Mouse (Mus musculus): ENCODE measurements at regions not wholly inside any gene's neighbourhood (a gene's known extent, or its start where the extent isn't known, plus 50 kb on each side); places are given as distances from the start of the nearest gene placed in this dataset.

DNA sequence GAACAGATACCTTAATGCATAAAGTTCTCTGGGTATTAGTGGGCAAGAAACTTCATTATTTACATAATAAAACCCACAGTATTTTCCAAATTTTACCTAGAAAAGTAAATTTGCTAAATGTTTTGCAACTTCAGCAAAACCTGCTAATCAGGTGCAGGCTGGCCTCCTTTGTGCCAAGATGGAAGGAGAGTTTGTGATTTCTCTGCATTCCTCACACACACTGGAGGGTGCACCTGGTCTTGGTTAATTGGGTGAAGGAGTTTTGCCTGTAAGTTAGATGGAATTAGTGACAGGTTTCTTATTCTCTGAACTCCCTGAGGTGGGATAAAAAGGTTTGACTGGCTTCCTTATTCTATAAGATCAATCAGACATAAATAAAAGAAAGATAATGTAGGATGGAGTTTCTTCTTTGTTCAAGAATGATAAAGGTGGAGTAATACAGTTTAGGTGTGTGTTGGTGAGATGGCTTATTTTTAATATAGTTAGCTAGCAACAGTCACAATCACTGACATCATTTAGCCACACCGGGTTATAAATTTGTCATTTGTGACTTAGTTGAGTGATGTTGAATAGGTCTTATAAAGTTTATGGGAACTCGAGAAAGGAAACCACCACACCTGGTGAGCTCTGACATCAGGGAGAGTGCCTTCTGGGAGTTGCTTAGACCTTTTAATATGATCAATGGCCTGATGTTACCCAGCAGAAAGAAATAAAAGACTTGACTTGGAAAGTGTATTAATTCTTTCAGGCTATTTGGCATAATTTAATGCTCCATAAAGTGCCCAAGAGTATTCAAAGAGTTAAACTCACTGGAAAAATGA lies 1131.4 kb upstream of the Flrt2 start:
- Histone ChIP-seq H3K9ac (ENCODE audit: insufficient read depth, low read depth) (no peak overlapping the region), H3K79me2 (replicated peaks; ENCODE audit: control insufficient read depth, extremely low read depth, insufficient read depth, poor library complexity, severe bottlenecking) (no peaks in the 10 kb centered on the region), H3K4me3 (replicated peaks in 1 of 3; ENCODE audit: low read depth in 2 of 3, low read length in 2 of 3, poor library complexity in 1 of 3) (no peak overlapping the region), H3K27ac (ENCODE audit: insufficient read depth, low read depth) (no peak overlapping the region), H3K27me3 (replicated peaks) (no peaks in the 10 kb centered on the region), H3K4me2 (ENCODE audit: insufficient read depth, low read depth, poor library complexity, severe bottlenecking) (no peak overlapping the region), H3K9me3 (replicated peaks; ENCODE audit: low read length) (peaks cover 15% of the 10 kb centered on the region), H3K36me3 (replicated peaks in 1 of 2; ENCODE audit: control insufficient read depth in 1 of 2, insufficient read depth in 1 of 2, low read length in 1 of 2) (no peaks in the 10 kb centered on the region), H3K4me1 (ENCODE audit: control insufficient read depth in 1 of 2, insufficient read depth in 2 of 2) (no peaks in the 10 kb centered on the region)
- in situ Hi-C loops (cut with MboI; ENCODE audit: low pct_ligation_motif_present, low pct_unique_long_range_greater_than_20kb, low sequenced_read_pairs) (no loop called here), dilution Hi-C loops (cut with MboI; ENCODE audit: extremely low pct_ligation_motif_present, extremely low pct_unique_long_range_greater_than_20kb, low sequenced_read_pairs) (no loop called here)
- TF ChIP-seq UBTF (IDR thresholded peaks at IDR 0.05; ENCODE audit: low read depth, low read length) (no peak), ETS1 (conservative IDR thresholded peaks at IDR 0.05; ENCODE audit: low read depth, low read length) (no peak), JUN (IDR thresholded peaks at IDR 0.05; ENCODE audit: insufficient read depth, low read depth, low read length) (no peak), SMC3 (IDR thresholded peaks at IDR 0.05; ENCODE audit: low read depth, low read length) (no peak), E2F4 (IDR thresholded peaks at IDR 0.05; ENCODE audit: insufficient replicate concordance, low read depth, low read length) (no peak), SIN3A (IDR thresholded peaks at IDR 0.05; ENCODE audit: low read length) (no peak), KAT2A (IDR thresholded peaks at IDR 0.05; ENCODE audit: insufficient replicate concordance, low read length) (no peak)
- DNase-seq (ENCODE audit: extremely low read depth) = no peak

DNA sequence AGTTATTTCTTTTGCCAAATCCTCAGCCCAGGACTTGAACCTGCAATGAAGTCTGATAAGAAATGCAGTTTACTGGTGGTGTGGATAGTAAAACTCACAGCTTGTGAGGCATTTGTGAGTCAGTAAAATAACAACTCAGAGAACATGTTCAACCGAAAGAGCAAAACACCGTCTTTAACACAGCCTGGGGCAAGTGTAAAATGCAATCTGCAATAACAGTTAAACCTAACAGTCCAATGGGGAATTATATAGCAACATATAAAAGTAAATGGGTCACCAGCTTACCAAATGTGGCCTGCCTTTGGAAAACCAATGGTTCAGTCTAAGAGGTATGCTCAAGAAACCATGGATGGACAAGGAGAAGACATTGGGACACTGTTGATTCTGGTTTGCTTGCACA lies 1117.0 kb upstream of the Flrt2 start:
- Histone ChIP-seq H3K4me1 (ENCODE audit: control insufficient read depth in 1 of 2, insufficient read depth in 2 of 2) (no peaks in the 10 kb centered on the region), H3K9ac (ENCODE audit: insufficient read depth, low read depth) (no peak overlapping the region), H3K36me3 (replicated peaks in 1 of 2; ENCODE audit: control insufficient read depth in 1 of 2, insufficient read depth in 1 of 2, low read length in 1 of 2) (no peaks in the 10 kb centered on the region), H3K27ac (ENCODE audit: insufficient read depth, low read depth) (no peak overlapping the region), H3K27me3 (replicated peaks) (no peaks in the 10 kb centered on the region), H3K4me3 (replicated peaks in 1 of 3; ENCODE audit: low read depth in 2 of 3, low read length in 2 of 3, poor library complexity in 1 of 3) (no peak overlapping the region), H3K4me2 (ENCODE audit: insufficient read depth, low read depth, poor library complexity, severe bottlenecking) (no peak overlapping the region), H3K9me3 (replicated peaks; ENCODE audit: low read length) (peaks cover 13% of the 10 kb centered on the region), H3K79me2 (replicated peaks; ENCODE audit: control insufficient read depth, extremely low read depth, insufficient read depth, poor library complexity, severe bottlenecking) (no peaks in the 10 kb centered on the region)
- in situ Hi-C loops (cut with MboI; ENCODE audit: low pct_ligation_motif_present, low pct_unique_long_range_greater_than_20kb, low sequenced_read_pairs) = no loop called here
- dilution Hi-C loops (cut with MboI; ENCODE audit: extremely low pct_ligation_motif_present, extremely low pct_unique_long_range_greater_than_20kb, low sequenced_read_pairs) = no loop called here
- TF ChIP-seq MEF2A (IDR thresholded peaks at IDR 0.05; ENCODE audit: borderline replicate concordance, low read depth, low read length) (no peak), POLR2A (IDR thresholded peaks at IDR 0.05; ENCODE audit: low read depth, low read length) (no peak), ETS1 (conservative IDR thresholded peaks at IDR 0.05; ENCODE audit: low read depth, low read length) (no peak), UBTF (IDR thresholded peaks at IDR 0.05; ENCODE audit: low read depth, low read length) (no peak), ZKSCAN1 (IDR thresholded peaks at IDR 0.05; ENCODE audit: borderline replicate concordance, low read depth, low read length) (no peak), IRF4 (IDR thresholded peaks at IDR 0.05; ENCODE audit: low read depth, low read length) (no peak), GABPA (IDR thresholded peaks at IDR 0.05; ENCODE audit: insufficient replicate concordance, low read depth, low read length) (no peak), ELF1 (IDR thresholded peaks at IDR 0.05; ENCODE audit: low read depth, low read length) (no peak), EP300 (IDR thresholded peaks at IDR 0.05; ENCODE audit: low read length) (no peak), JUND (conservative IDR thresholded peaks at IDR 0.05; ENCODE audit: low read depth, low read length) (no peak), SMC3 (IDR thresholded peaks at IDR 0.05; ENCODE audit: low read depth, low read length) (no peak), ZNF384 (IDR thresholded peaks at IDR 0.05; ENCODE audit: low read depth, low read length) (no peak), SIN3A (IDR thresholded peaks at IDR 0.05; ENCODE audit: low read length) (no peak), TBP (conservative IDR thresholded peaks at IDR 0.05; ENCODE audit: low read depth, low read length) (no peak), MAZ (IDR thresholded peaks at IDR 0.05; ENCODE audit: low read depth, low read length) (no peak), USF2 (conservative IDR thresholded peaks at IDR 0.05; ENCODE audit: low read depth, low read length) (no peak), MAX (IDR thresholded peaks at IDR 0.05; ENCODE audit: low read length) (no peak), JUN (IDR thresholded peaks at IDR 0.05; ENCODE audit: insufficient read depth, low read depth, low read length) (no peak), MXI1 (IDR thresholded peaks at IDR 0.05; ENCODE audit: low read depth, low read length) (no peak)
- DNase-seq (ENCODE audit: extremely low read depth) = no peak
